Mouse (Mus musculus): ENCODE results near the gene Tbc1d19. TPM values are rescaled to one million over a fixed set of nuclear protein-coding genes. Genes with fewer than 3 reads are reported as not detected.

The Tbc1d19 gene
- polyA plus RNA-seq, 1 experiment = 60.9 TPM

- DNase-seq (ENCODE audit: extremely low spot score in 1 of 2, low spot score in 1 of 2) = peak; percentile 28 to 71
Observed at GRCm38 (mm10) chr5:53947549-53948183, 138.3 kb downstream of the Tbc1d19 start.

GRCm38 (mm10) chr5:53948606-53949266 is 139.3 kb downstream of the Tbc1d19 start:
- no peak for DNase-seq (ENCODE audit: extremely low spot score in 1 of 2, low spot score in 1 of 2)

GRCm38 (mm10) chr5:53950189-53950588 is 140.8 kb downstream of the Tbc1d19 start:
- DNase-seq (ENCODE audit: extremely low spot score in 1 of 2, low spot score in 1 of 2) = no peak

- DNase-seq (ENCODE audit: extremely low spot score in 1 of 2, low spot score in 1 of 2) = no peak
Observed at GRCm38 (mm10) chr5:53953216-53953615, 143.8 kb downstream of the Tbc1d19 start.

Other genes starting within 250 kb of the Tbc1d19 start
- not detected in 2 replicates for gene Cckar, start 101.9 kb upstream of the Tbc1d19 start, polyA plus RNA-seq (2012; rRNA removed)
- gene Stim2, start 188.9 kb downstream of the Tbc1d19 start, polyA plus RNA-seq (2012; rRNA removed) = 28.3 and 28.8 TPM in 2 replicates